Mouse (Mus musculus) hindlimb bud, embryonic 11.5 days (tissue): ENCODE data around the gene Hipk2.

Source experiments
- DNase-seq: peaks from one replicate; pipeline ENCODE4 v3.0.0-alpha.2; 2012; ENCODE audit warnings: low read depth, low spot score; ENCODE audit errors: extremely low spot score

Hipk2 gene

DNA sequence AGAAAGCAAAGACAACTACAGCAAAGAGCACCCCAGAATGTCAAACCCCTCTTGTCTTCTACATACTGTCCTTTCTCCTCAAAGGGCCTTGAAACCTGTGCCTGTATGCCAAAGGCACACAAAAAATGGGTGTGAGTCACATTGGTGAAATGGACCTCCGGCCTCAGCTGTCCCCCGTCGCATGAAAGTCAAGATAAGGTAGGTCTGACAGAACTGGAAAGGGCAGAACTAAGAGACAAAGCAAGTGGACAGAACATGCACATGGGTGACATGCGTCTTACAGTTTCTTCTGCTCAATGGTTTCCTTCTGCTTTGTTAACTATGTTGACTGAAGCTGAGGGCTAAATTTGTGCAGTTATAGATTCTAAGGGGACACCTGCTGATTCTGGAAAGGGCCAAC lies 119.0 kb downstream of the Hipk2 start:
- no peak for DNase-seq

DNA sequence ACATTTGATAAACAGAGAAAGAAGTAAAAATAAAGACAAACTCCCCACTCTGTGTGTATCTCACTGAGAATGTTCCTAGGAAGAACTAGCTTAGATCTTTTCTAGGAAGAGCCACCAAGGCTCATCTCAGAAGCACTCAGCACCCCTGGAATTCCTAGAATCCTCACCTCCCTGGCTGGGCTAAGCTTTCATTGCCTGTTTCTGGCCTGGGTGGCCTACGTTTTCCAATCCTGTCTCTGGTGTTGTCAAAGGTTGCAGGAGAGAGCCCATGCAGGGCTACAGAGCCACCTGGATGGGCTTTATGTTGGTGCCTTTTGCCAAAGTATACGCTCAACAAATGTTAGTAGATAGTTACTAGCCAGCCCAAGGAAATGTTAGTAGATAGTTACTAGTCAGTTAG lies 120.0 kb downstream of the Hipk2 start:
- DNase-seq = no peak

DNA sequence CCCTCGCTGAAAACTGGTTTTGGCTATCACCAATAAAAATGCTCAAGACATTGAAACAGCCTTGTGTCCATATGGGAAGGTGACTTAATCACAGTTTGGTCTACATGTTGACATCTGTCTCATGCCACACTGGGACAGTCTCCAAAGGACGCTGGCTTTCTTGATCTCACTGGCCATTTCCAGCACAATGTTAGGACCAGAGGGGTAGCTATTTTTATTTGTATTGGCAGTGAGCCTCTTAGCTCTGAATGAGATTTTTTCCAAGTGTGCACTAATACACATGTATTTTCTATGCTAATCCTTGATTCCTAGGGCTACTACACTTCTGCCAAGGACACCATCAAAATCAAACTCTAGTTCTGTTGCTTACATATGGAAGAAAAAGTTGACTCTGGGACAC lies 120.8 kb downstream of the Hipk2 start:
- DNase-seq = no peak

DNA sequence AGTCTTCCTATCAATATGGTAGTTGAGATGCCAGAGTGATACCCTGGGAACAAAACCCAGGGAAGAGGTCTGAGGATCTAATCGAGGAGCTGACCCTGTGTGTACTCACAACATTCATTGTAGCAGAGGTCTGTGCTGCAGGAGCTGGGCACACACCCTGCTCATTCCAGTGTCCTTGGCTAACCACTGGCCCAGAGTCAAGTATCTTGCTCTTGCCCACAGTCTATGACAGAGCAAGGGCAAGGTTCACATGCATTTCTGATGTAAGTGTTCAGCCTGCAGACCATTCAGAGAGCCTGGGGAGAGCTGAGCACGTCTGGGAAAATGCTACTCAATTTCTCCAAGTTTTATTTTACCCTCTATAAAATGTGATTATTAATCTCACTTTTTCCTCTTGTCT lies 122.2 kb downstream of the Hipk2 start:
- DNase-seq = no peak

DNA sequence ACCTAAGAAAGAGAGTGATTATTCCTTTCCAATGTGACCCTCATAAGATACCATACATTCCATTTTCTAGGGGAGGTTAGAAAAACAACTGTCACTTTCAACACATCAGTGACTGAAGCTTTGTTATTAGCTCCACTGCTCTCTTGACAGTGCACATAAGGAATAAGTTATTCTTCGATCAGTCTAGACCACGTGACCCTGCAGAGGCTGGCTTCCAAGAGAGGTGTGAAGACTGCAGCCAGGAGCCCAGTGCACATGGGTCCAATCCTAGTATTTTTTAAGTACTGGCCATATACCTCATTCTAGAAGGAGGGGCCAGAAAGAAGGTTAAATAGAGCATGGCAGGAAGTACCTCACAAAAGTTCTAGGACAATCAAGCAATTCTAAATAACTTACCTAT lies 122.9 kb downstream of the Hipk2 start:
- no peak for DNase-seq

- no peak for DNase-seq
Measured at GRCm38 (mm10) chr6:38752495-38752894, 123.5 kb downstream of the Hipk2 start.

DNA sequence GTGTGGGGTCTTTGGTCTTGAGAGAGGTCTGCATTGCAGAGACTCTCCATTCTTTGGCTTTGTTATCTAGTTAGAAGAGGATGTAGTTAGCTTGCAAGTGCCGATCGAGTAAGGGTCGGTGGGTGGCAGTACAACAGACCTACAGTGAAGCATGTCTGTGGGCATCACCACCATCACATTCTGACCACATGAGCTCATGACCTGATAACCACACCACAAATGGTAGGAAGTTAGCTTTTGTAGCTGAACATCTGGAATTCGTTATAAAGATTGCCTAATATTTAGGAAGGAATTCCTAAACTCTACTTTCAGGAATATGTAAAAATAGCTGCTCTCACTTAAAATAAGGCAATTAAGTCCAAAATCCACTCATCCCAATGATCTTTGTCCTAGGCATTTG lies 127.9 kb downstream of the Hipk2 start:
- DNase-seq = no peak

DNA sequence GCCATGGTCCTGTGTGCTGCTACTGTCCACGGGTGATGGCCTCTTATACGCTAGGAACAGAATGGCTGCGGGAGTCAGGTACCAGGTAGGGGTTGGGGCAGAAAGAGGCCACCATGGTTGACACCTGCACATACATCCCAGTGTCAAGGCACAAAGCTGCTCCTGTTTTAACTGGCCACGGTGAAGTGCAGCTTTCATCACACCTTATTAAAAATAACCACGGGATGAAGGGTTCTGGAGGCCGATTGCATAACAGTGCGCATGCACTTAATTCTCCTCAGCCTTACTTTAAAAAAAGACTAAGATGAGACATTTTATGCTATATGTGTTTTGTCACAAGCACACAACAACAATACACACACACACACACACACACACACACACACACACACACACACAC lies 132.6 kb downstream of the Hipk2 start:
- DNase-seq = no peak

- no peak for DNase-seq
Measured at GRCm38 (mm10) chr6:38742441-38742840, 133.5 kb downstream of the Hipk2 start.

- no peak for DNase-seq
Measured at GRCm38 (mm10) chr6:38741024-38741423, 134.9 kb downstream of the Hipk2 start.

DNA sequence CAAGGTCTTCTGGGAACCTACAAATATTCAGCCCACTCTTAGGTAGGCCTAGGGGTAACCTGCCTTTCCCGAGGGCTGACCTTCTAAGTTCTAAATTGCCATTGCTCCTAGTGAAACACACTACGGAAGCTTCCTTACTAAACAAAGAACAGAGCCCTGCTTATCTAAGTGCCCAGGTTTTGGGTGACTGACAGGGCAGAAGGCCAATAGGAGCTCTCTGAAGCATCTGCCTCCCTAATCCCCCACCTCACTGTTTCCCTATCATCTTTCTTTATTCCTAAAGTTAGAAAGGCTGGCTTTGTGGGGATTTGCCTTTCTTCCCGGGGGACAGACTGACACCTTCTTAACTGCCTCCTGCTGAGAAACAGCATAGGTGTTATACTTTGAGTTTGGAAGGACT lies 136.7 kb downstream of the Hipk2 start:
- DNase-seq = no peak

- no peak for DNase-seq
Measured at GRCm38 (mm10) chr6:38737763-38738162, 138.2 kb downstream of the Hipk2 start.

DNA sequence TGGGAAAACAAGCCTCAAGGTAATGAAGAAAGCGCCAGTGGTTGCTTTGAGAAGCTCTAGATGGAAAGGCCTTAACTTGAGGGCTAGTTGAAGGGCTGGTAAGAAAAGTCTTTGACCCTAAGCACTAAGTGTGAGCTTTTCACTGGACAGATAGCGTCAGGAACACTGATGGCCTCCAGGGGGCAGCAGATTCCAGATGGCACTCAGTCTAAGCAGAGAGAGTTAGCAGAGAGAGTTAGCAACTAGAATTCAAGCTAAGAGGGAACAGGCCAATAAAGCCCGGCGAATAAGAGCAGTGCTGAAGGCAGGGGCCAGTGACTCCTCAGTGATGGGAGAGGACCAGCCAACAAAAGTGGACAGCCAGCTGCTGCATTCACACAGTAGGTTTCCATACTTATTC lies 139.7 kb downstream of the Hipk2 start:
- DNase-seq = peak; percentile 39

DNA sequence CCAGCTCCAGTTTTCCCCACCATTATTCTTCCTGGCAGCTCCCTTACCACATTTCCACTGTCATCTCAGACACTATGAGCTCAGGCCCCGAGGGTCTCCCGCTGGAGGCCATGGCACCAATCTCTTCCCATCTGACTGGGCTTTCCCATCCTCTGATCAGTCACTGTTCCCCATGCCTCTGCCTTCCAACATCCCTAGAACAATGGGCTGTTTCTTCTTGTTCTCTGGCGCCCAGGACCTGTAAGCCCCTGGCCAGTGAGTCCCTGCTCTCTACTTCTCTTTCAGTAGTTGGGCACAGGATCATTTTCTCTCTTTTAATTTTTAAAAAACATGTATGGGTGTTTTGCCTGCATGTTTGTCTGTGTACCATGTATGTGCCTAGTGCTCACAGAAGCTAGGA lies 143.3 kb downstream of the Hipk2 start:
- DNase-seq = no peak

DNA sequence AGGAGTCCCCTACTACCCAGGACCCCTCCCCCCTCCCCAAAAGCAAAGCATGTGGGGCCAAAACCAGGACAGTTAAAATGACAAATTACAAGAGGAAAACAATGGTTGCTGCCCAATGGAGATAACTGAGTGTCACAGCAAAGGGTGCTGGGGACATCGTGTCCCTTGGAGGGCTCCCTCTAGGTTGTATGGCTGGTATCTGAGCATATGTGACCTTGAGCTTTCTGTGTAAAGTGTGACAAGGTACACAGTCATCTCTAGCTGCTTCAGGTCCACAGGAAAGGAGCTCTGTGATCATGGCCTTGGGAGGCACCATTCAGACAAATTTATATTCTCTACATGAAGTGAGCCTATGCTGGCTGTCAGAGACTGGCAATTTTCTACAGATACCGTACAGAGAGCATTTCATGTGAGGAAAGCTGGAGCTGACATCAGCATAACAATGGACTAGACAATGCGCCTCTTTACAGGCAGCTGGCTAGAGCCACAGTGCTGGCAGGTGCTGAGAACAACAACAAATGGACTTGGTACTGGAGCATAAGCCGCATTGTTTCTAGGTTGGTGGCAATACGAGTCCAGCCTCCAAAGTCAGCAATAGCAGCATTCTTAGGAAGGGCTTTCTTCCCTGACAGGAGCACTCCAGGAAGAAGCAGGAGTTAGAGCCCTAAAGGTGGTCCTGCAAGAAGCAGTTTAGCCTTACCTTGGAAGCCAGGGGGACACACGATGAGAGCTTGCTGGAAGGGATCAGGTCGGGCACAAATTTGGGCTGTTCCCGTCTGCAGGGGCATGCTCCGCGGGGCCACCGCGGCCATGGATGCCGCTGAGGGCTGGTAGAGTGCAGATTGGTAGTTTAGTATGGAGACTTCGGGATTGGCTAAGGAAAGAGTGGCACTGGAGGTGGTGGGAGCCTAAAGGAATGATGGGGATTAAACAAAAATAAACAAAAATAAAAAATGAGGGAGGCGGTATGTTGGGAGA lies 145.5 kb downstream of the Hipk2 start:
- no peak for DNase-seq

DNA sequence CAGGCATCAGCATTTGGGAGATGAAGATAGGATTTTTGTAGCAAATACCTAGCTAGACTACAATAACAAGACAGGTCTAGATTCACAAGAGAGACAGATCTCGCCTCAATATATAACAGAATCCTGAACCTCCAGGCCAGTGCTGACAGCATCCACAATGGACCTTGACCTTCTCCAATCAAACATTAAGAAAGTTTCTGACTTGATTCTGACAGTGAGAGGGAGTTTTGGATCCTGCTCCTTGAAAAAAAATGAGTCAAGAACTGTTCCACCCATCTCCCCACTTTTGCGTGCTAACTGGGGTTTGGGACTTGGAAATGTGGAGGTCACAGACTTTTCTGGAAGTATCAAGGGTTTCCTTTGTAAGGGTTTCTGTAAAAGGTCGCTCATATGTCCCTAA lies 150.4 kb downstream of the Hipk2 start:
- no peak for DNase-seq

GRCm38 (mm10) chr6:38721361-38721760 lies 154.6 kb downstream of the Hipk2 start:
- DNase-seq = no peak

DNA sequence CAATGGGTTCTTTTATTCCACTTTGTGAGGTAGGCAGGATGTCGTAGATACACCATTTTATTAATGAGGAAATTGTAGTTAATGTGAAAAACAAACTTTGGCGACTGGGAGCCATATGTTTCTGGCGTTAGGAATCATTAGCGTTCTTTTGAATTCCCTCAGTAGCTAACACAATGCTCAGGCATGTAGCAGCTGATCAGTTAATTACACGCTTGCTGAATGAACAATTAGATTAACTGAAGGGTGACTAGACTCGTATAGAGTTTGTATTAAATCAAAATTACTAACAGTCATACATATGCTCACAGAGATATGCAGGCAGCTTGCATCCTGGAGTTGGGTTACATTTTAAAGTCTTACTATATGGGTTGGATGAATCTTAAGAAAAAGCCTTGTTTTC lies 156.7 kb downstream of the Hipk2 start:
- DNase-seq = no peak

- no peak for DNase-seq
Measured at GRCm38 (mm10) chr6:38718625-38719024, 157.3 kb downstream of the Hipk2 start.

- no peak for DNase-seq
Measured at GRCm38 (mm10) chr6:38715881-38716280, 160.1 kb downstream of the Hipk2 start.

DNA sequence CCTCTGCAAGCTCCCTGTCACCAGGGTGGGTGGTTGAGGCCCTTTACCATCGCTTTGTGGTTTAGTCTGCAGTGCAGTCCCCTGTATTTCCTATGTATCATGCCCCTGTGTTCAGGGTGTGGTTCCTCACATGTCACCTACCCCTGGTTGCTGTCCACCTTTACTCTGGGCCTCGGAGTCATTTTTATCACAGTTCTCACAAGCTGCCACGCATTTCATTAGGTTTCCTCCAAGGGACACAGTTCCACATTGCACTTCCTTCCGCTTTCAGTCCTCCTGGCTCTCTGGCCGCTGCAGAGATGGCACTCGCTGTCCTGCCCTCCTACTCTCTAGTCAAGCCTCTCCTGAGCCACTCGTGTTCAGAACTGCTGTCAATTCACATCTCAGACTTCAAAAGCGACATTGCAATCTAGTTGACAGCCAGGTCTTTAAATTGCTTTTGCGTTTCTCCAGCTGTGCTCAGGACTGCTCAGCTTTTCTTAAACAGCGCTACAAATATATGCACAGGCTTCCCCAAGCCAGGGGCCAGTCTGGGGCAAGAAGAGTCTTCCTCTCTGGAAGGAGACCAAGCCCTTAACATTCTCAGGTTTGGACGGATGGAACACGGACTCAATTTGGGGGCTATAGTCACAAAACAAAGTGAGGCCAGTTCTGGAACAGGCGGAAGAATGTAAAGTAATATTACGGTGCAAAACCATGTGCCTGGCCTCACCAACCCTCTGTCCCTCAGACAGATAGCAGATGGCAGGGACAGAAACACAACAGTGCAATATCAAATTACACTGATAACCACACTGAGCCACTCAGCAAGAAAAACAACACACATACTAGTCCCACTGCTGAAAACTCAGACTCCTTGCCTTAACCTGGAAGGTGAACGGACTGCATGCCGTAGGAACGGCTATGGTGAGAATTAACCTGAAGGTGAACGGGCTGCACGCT lies 161.7 kb downstream of the Hipk2 start:
- no peak for DNase-seq

- DNase-seq = no peak
Measured at GRCm38 (mm10) chr6:38710449-38710848, 165.5 kb downstream of the Hipk2 start.
